Mouse (Mus musculus): ENCODE measurements around the gene Tmem163. TPM values are rescaled to one million over a fixed set of nuclear protein-coding genes. Genes with fewer than 3 reads are reported as not detected.

The Tmem163 gene
- total RNA-seq, 2 experiments from 2014 or later = 4.8 to 9.5 TPM

DNA sequence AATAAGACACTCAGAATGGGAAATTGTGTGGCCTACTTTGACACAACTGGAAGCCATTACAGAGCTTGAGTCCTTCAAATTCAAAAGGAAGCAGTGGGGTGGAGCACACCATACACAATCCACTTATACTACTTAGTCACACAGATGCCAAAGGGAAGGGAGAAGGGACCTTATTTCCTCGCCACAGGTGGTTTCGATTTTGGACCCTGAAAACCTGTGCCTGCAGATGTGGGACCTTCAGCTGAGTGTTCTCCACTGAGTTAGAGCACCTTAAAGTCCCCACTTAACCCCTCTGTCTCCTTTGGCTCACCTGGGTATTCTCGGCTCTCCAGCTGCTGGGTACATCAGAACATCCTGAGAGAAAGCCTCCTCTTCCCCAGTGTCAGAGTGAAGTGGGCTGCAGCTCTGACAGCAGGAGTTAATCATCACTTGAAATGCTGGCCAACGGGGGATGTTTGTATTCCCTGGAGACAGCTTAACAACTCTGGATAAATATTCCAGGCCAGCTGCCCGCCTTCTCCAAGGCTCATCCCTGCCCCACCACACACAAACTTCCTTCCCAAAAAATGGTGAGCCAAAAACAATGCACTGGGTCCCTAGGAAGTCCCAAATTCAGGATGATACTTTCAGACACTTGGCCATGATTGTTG, 234.4 kb downstream of the Tmem163 start:
- intact Hi-C loops (cut with DNase I) = no loop called here
- DNase-seq = peak; percentile 15 to 25

DNA sequence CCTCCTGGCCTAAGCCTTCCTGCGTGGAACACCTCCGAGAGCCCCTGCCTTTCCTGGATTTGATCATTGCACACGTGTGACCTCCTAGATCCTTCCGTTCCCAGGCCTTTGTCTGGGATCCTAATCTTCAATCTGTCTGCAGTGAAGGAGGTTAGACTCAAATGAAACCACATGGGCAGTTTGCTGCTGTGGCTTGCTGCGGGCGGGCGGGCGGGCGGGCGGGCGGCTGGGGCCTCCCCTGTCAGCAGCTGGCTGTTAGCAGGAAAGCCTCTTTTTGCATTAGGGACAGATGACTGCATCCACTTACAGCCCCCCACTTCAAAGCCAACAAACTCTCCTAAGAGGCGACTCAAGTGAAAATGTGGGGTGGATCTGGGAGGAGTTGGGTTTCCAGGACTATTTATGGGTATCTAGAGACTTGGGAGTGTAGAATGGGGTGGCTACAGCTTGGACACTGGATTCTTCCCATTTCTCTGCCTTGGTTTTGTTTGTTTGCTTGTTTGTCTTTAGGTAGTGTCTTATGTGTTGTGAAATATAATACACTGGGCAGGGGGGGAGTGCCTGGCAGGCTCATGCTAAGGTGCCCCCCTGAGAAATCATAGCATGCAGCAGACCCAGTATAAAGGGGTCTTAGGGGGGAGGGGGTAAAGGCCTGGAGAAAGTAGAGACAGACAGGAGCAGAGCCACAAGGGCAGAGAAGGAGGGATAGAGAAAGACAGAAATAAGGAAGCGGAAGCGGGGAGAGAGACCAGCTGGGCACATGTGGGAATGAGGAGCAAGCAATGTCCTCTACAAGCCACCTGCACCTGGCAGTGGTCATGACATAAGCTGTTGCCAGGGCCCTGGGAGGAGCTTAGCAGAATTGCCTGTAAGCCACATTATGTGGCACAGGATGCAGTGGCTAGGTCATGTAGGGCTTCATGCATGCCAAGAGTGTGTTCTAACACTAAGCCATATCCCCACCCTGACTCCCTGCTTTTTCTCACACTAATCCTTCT, 236.2 kb downstream of the Tmem163 start:
- DNase-seq = no peak
- intact Hi-C loops (cut with DNase I) = no loop called here

DNA sequence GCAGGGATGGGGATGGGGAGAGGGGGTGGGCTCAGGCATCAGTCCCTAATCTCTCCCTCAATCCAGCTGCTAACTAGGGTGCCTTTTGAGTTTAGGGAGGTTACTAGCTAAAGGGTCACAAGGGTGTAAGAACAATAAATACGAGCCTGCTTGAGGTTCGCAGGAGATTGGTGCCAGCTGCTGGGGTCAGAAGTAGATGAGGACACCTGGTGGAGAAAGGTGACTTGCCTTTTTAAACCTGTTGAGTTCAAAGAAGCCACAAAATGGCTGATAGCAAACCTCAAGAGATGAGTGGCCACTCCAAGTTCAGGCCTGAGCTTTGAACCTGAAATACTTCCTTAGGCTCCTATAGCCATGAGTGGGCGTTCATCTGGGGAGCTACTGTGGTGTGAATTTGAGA, 237.6 kb downstream of the Tmem163 start:
- DNase-seq = no peak
- intact Hi-C loops (cut with DNase I) = no loop called here

DNA sequence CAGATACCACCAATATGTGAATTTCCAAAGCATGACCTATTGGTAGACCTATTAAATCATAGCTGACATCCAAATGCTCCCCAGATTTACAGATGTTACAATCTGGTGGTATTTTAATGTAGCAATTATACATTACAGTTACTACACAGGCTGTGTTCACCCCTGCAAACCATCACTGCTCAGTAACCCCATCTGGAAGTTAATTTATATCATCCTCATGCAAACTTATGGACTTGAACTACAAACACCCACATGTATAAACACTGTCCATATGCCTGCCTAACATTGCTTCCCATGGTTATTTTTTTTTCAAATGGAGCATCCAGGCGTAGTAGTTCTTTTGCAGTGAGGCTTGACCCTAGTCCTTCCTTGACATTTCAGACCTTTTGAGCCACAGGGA, 238.3 kb downstream of the Tmem163 start:
- intact Hi-C loops (cut with DNase I) = no loop called here
- no peak for DNase-seq

DNA sequence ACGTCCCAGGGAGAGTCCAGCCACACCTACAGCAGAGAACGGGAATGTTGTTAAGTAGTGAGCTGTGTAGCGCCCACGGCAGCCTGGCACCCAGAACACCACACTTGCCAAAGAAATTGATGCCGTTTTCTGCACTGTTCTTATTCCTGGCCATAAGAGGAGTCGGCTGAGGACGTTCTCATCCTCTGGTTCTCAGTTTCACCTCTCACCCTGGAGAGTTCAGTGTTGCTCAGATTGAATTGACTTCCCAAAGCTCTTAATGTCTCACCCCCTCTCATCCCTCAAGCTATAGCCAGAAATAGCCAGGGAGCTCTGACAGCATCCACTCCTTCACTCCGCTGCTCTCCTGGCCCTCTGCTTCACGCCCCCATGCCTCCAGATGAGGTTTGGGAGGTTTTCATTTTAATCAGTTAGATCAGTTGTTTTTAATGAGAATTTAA, 239.9 kb downstream of the Tmem163 start:
- intact Hi-C loops (cut with DNase I) = no loop called here
- no peak for DNase-seq

DNA sequence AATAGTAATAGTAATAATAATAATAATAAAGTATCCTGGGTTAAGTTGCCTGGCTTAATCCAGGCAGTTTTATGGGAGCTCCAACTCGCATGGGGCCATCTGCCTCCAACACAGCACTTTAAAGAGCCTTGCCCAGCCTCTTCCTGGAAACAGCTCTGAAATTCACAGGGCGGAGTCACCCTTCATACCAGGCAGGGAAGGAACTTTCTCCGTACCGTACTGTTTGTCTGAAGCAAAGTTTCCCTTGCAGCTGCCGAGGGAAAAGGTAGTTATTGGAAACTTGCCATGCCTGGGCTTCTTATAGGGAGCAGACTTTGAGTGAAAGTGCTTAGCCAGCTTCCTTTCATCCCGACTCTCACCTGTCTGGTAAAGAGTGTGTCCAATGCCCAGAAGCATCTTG, 242.3 kb downstream of the Tmem163 start:
- no peak for DNase-seq
- intact Hi-C loops (cut with DNase I) = no loop called here

Other genes starting within 250 kb of the Tmem163 start
- gene Acmsd, start 49.9 kb upstream of the Tmem163 start, total RNA-seq (2021) = under 1 TPM; 0.24 to 0.28 TPM
- gene Ccnt2, start 94.6 kb upstream of the Tmem163 start, total RNA-seq (2021) = 10 to 100 TPM; 20.9 to 26.6 TPM
- gene Map3k19, start 175.5 kb upstream of the Tmem163 start, total RNA-seq (2021) = under 1 TPM in 1 of 2 experiments, not detected in 1; 0.05 TPM
- gene Rab3gap1, start 189.2 kb upstream of the Tmem163 start, total RNA-seq (2021) = 10 to 100 TPM; 41.2 to 42.7 TPM